12 mouse cellular contexts compared by ENCODE assay signal in the genomic region with DNA sequence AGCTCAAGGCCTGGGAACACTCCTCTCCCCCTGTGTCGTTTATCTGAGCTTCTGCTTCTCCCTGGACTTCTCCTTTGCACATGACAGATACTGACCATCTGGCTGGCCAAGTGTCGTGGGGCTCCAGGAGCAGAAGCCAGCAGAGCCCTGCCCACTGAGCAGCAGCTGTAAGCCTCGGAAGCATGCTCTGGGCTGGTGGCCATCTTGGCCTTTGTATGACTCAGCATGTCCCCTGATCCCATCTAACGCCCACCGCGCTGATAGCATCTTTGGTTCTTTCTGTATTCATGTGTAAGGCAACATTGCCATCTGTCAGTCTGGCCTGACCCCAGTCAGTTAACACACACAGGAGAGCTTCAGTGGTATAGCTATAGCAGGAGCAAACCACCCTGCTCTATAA.
A peak's percentile ranks its signal among the peaks of the same experiment; 100 is the strongest.
DNase-seq lines count a peak whose midpoint lies in the region; ATAC-seq and TF ChIP-seq lines count a peak whose summit lies in the region.
"Had no signal": no experiment of that assay in that cellular context is flagged by ENCODE, and none has a peak within 500 bp of the region (broad histone marks: within the 10 kb centered on the region; RNA-seq: fewer than 3 reads in every experiment).

No protein-coding gene starts in this region.

- no peak overlapping the region for H3K4me2 ChIP-seq in forebrain, embryonic 16.5 days (ENCODE audit: low read length)
- no peak overlapping the region for H3K4me2 ChIP-seq in forebrain, embryonic 15.5 days (replicated peaks)
- no peak overlapping the region for H3K4me2 ChIP-seq in hindbrain, postnatal 0 days (ENCODE audit: low read depth, low read length)
- H3K4me2 ChIP-seq: heart, embryonic 15.5 days; limb, embryonic 13.5 days had no signal

- no peak overlapping the region for H3K9ac ChIP-seq in forebrain, embryonic 16.5 days (replicated peaks; ENCODE audit: low read depth, low read length)
- no peak overlapping the region for H3K9ac ChIP-seq in forebrain, embryonic 15.5 days (replicated peaks)
- H3K9ac ChIP-seq in hindbrain, postnatal 0 days (replicated peaks; ENCODE audit: low read length), result no peak overlapping the region
- H3K9ac ChIP-seq: heart, embryonic 15.5 days; limb, embryonic 13.5 days had no signal

- no peak overlapping the region for H3K27ac ChIP-seq in forebrain, embryonic 16.5 days (ENCODE audit: low read length)
- no peak overlapping the region for H3K27ac ChIP-seq in forebrain, embryonic 15.5 days (replicated peaks)
- 0 out of 2 replicates have a peak overlapping the region, but pooled peaks have one; percentile 11 for H3K27ac ChIP-seq in hindbrain, postnatal 0 days
- H3K27ac ChIP-seq: heart, embryonic 15.5 days; limb, embryonic 13.5 days had no signal

- H3K4me1 ChIP-seq in forebrain, embryonic 16.5 days (replicated peaks; ENCODE audit: control insufficient read depth, insufficient read depth, low read length), result 0 out of 2 replicates have a peak, but pooled peaks cover 2% of the 10 kb centered on the region
- no peaks in the 10 kb centered on the region for H3K4me1 ChIP-seq in forebrain, embryonic 15.5 days
- H3K4me1 ChIP-seq in hindbrain, postnatal 0 days (ENCODE audit: insufficient read depth, low read length), result peaks cover 10% of the 10 kb centered on the region

- 58% methylated on average over 6 of the region's 6 CpGs for WGBS in forebrain, embryonic 16.5 days
- WGBS in forebrain, embryonic 15.5 days, result 69% methylated on average over 6 of the region's 6 CpGs
- WGBS in hindbrain, postnatal 0 days, result 43% methylated on average over 6 of the region's 6 CpGs

- H3K36me3 ChIP-seq in forebrain, embryonic 16.5 days (ENCODE audit: control insufficient read depth, insufficient read depth), result no peaks in the 10 kb centered on the region
- no peaks in the 10 kb centered on the region for H3K36me3 ChIP-seq in forebrain, embryonic 15.5 days
- no peaks in the 10 kb centered on the region for H3K36me3 ChIP-seq in hindbrain, postnatal 0 days (ENCODE audit: insufficient read depth, low read length)
- H3K36me3 ChIP-seq: heart, embryonic 15.5 days; limb, embryonic 13.5 days had no signal

- peak; percentile 47 for DNase-seq in lung, postnatal 10 days
- no peak for DNase-seq in lung, adult 18-20 months
- peak; percentile 79 to 82 for DNase-seq in cerebellum, adult 18-20 months
- DNase-seq in hindbrain, postnatal 0 days (ENCODE audit: low spot score), result peak; percentile 82
- no peak for DNase-seq in kidney, adult 11 months
- DNase-seq in c-Kit-positive CD71-positive TER-119-positive erythroid progenitor cells, embryonic 14.5 days (ENCODE audit: low spot score), result no peak
- DNase-seq: adrenal gland, postnatal 36 days; kidney, adult 18-20 months had no signal

- TF ChIP-seq CTCF in hindbrain, postnatal 0 days (IDR thresholded peaks at IDR 0.05; ENCODE audit: low read depth), result no peak

- peak; percentile 33; the same call in 1 of the 2 replicates for ATAC-seq in forebrain, embryonic 16.5 days
- no peak for ATAC-seq in forebrain, embryonic 15.5 days (replicated peaks)
- ATAC-seq in hindbrain, postnatal 0 days, result peak; percentile 85

- no peaks in the 10 kb centered on the region for H3K9me3 ChIP-seq in forebrain, embryonic 16.5 days (ENCODE audit: control insufficient read depth, low read length)
- no peaks in the 10 kb centered on the region for H3K9me3 ChIP-seq in forebrain, embryonic 15.5 days
- H3K9me3 ChIP-seq in hindbrain, postnatal 0 days (ENCODE audit: low read length), result no peaks in the 10 kb centered on the region
- H3K9me3 ChIP-seq: heart, embryonic 15.5 days; limb, embryonic 13.5 days had no signal

- no peaks in the 10 kb centered on the region for H3K27me3 ChIP-seq in forebrain, embryonic 16.5 days (replicated peaks; ENCODE audit: control insufficient read depth, insufficient read depth, low read length)
- no peaks in the 10 kb centered on the region for H3K27me3 ChIP-seq in forebrain, embryonic 15.5 days
- no peaks in the 10 kb centered on the region for H3K27me3 ChIP-seq in hindbrain, postnatal 0 days (ENCODE audit: insufficient read depth, low read length)
- H3K27me3 ChIP-seq: heart, embryonic 15.5 days; limb, embryonic 13.5 days had no signal

- H3K4me3 ChIP-seq in forebrain, embryonic 16.5 days (replicated peaks; ENCODE audit: low read length), result no peak overlapping the region
- H3K4me3 ChIP-seq in forebrain, embryonic 15.5 days, result no peak overlapping the region
- H3K4me3 ChIP-seq in hindbrain, postnatal 0 days (ENCODE audit: low read length), result no peak overlapping the region
- H3K4me3 ChIP-seq: heart, embryonic 15.5 days; limb, embryonic 13.5 days had no signal

Comparison
In these comparisons a context has a peak if more than half of its experiments do, and no peak if none do; other contexts are left out.
1. DNase-seq: peak in lung, postnatal 10 days (single experiment), cerebellum, adult 18-20 months (2 of 2) and hindbrain, postnatal 0 days (single experiment); none in lung, adult 18-20 months (0 of 2), kidney, adult 11 months (single experiment) and c-Kit-positive CD71-positive TER-119-positive erythroid progenitor cells, embryonic 14.5 days (single experiment).